ENCODE assay signal across 7 mouse cellular contexts in genomic region chr16:43462470-43463455, GRCm38 (mm10).
DNase-seq lines count a peak whose midpoint lies in the region; ATAC-seq lines count a peak whose summit lies in the region.

No protein-coding gene starts in this region.

- no peak overlapping the region for H3K4me3 ChIP-seq in kidney, embryonic 14.5 days (ENCODE audit: low read length)
- H3K4me3 ChIP-seq in brown adipose tissue, adult 24 weeks (ENCODE audit: insufficient read depth, low read depth, low read length) = no peak overlapping the region
- no peak overlapping the region for H3K4me3 ChIP-seq in midbrain, embryonic 12.5 days

- no peak overlapping the region for H3K9ac ChIP-seq in kidney, embryonic 14.5 days (ENCODE audit: low read depth, low read length)
- no peak overlapping the region for H3K9ac ChIP-seq in midbrain, embryonic 12.5 days (replicated peaks)

- no peak overlapping the region; the same call in 1 of the 2 replicates for H3K27ac ChIP-seq in kidney, embryonic 14.5 days (ENCODE audit: low read depth, low read length)
- H3K27ac ChIP-seq in brown adipose tissue, adult 24 weeks (replicated peaks; ENCODE audit: low read depth, low read length) = peak overlapping the region; percentile 41
- no peak overlapping the region for H3K27ac ChIP-seq in midbrain, embryonic 12.5 days (replicated peaks)

- H3K36me3 ChIP-seq in kidney, embryonic 14.5 days (ENCODE audit: control insufficient read depth, insufficient read depth, low read length) = no peaks in the 10 kb centered on the region
- no peaks in the 10 kb centered on the region for H3K36me3 ChIP-seq in midbrain, embryonic 12.5 days

- no peaks in the 10 kb centered on the region for H3K27me3 ChIP-seq in kidney, embryonic 14.5 days (ENCODE audit: control insufficient read depth, insufficient read depth, low read length)
- H3K27me3 ChIP-seq in midbrain, embryonic 12.5 days = no peaks in the 10 kb centered on the region

- DNase-seq in kidney, adult 8-10 months = no peak
- DNase-seq in cerebellum, postnatal 25 days = peak; percentile 31 to 47
- no peak for DNase-seq in thymus, postnatal 25 days
- DNase-seq in adrenal gland, postnatal 36 days = no peak

- H3K4me1 ChIP-seq in kidney, embryonic 14.5 days (ENCODE audit: control insufficient read depth, insufficient read depth, low read length) = peaks cover 14% of the 10 kb centered on the region
- H3K4me1 ChIP-seq in brown adipose tissue, adult 24 weeks (ENCODE audit: control insufficient read depth, insufficient read depth, insufficient read length, low read length) = peaks cover 26% of the 10 kb centered on the region
- H3K4me1 ChIP-seq in midbrain, embryonic 12.5 days = peaks cover 27% of the 10 kb centered on the region

- WGBS in kidney, embryonic 14.5 days = 32% methylated on average over 11 of the region's 11 CpGs
- 50% methylated on average over 11 of the region's 11 CpGs for WGBS in midbrain, embryonic 12.5 days

- ATAC-seq in kidney, embryonic 14.5 days (ENCODE audit: low FRiP score, low TSS enrichment) = peak; percentile 75; the same call in 1 of the 2 replicates
- peak; percentile 80 for ATAC-seq in midbrain, embryonic 12.5 days (ENCODE audit: low FRiP score, low read depth)

- H3K9me3 ChIP-seq in kidney, embryonic 14.5 days (ENCODE audit: control insufficient read depth, low read length) = no peaks in the 10 kb centered on the region
- no peaks in the 10 kb centered on the region for H3K9me3 ChIP-seq in midbrain, embryonic 12.5 days

- no peak overlapping the region for H3K4me2 ChIP-seq in kidney, embryonic 14.5 days (replicated peaks; ENCODE audit: low read depth, low read length)
- no peak overlapping the region for H3K4me2 ChIP-seq in midbrain, embryonic 12.5 days (replicated peaks)

Comparison
In these comparisons a context has a peak if more than half of its experiments do, and no peak if none do; other contexts are left out.
1. DNase-seq: peak in cerebellum, postnatal 25 days (2 of 2); none in kidney, adult 8-10 months (0 of 2), thymus, postnatal 25 days (single experiment) and adrenal gland, postnatal 36 days (0 of 2).